Mouse (Mus musculus) thymus, adult 2 months (tissue): ENCODE data around the gene Fam71d.

Experiments
- CTCF ChIP-seq: fragments of 200-500 bp; IDR thresholded peaks from 2 replicates; pipeline ENCODE4 v1.5.1; 2012; ENCODE audit warnings: mild to moderate bottlenecking, control low read depth, low read length, moderate library complexity, borderline replicate concordance; ENCODE audit not compliant: control insufficient read depth, poor library complexity, insufficient read depth; ENCODE audit errors: extremely low read depth
- POLR2A ChIP-seq: fragments of 200-500 bp; IDR thresholded peaks from 2 replicates; pipeline ENCODE4 v1.6.1; 2012; ENCODE audit warnings: mild to moderate bottlenecking, low read length, control low read depth, moderate library complexity; ENCODE audit not compliant: control insufficient read depth, poor library complexity, insufficient read depth; ENCODE audit errors: extremely low read depth

DNA sequence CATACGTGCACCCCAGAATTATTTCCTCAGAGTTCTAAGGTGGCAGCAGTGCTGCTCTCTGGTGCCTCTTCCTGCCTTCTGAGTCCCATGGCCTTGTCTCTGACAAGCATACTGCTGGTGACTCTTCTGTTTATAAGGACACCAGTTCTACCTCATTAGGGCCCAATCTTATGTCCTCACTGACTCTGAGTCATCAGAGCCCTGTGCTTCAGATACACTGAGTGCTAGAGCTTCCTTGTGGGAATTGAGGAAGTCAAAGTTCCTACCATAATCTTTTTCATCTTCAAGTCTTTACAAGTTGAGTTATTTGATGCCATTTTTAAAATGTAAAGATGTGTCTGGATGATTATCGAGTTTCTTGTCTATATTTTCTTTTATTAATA is 12.5 kb upstream of the Fam71d start:
- TF ChIP-seq POLR2A, result no peak
- TF ChIP-seq CTCF, result no peak
